Mouse (Mus musculus): ENCODE results near the gene Zfp991.
"Not testable (repeated sequence)": the region's sequence is repeated elsewhere in the genome, so short reads cannot be mapped to it uniquely, and the experiment has no call there.

Gene Zfp991

GRCm38 (mm10) chr4:147186824-147187223, 55.0 kb downstream of the Zfp991 start:
- DNase-seq: not testable (repeated sequence)

GRCm38 (mm10) chr4:147187283-147187965, 55.6 kb downstream of the Zfp991 start:
- not testable (repeated sequence) for DNase-seq

- DNase-seq: not testable (repeated sequence)
These were observed 63.3 kb downstream of the Zfp991 start for GRCm38 (mm10) chr4:147195186-147195585.

DNA sequence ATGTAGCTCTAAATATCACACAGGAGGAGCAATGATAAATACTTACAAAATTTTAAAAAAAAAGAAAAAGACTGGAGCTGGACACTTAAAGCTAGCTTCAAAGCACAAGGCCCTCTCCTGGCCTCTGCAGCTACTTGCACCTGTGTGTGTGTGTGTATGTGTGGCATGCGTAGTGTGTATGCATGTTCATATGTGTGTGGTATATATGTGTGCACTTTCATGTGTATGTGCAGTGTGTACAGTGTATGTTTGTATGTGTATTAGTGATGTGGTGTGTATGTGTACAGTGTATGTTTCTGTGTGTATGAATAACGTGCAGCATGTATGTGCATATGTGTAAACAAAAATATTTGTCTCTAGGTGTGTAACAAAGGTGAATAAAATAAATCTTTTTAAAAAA, 65.4 kb downstream of the Zfp991 start:
- DNase-seq: not testable (repeated sequence)

GRCm38 (mm10) chr4:147199055-147199750, 67.4 kb downstream of the Zfp991 start:
- DNase-seq: not testable (repeated sequence)

GRCm38 (mm10) chr4:147201920-147202660, 70.3 kb downstream of the Zfp991 start:
- not testable (repeated sequence) for DNase-seq

DNA sequence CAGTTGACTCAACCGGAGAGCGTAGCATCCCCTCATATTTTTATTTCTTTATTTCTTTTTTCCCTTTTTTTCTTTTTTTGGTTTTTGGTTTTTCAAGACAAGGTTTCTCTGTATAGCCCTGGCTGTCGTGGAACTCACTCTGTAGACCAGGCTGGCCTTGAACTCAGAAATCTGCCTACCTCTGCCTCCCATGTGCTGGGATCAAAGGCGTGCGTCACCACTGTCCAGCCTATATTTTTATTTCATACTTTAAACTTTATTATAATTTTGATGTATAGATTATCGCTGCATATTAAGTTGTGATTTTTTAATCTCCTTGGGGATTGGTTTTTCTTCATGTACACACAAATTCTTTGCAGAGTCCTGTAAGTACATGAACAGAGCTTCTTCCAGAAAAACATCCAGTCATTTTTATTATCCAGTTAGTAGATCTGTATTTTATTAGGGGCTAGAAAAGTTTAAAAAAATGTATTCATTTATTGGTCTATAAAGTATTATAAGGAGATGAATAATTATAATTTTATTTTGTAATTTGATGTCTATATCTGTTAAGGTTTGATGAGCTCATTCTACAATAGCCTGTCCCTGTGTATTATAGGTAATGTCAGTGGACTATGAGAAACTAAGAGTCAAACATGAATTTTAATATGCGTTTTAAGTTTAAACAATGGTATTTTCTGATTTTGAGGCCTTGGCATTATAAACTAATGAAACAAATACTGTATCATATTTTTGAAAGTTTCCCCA, 80.5 kb downstream of the Zfp991 start:
- DNase-seq: not testable (repeated sequence)

GRCm38 (mm10) chr4:147214233-147214632, 82.4 kb downstream of the Zfp991 start:
- not testable (repeated sequence) for DNase-seq

- DNase-seq: not testable (repeated sequence)
These were observed 85.8 kb downstream of the Zfp991 start for GRCm38 (mm10) chr4:147217676-147218075.

DNA sequence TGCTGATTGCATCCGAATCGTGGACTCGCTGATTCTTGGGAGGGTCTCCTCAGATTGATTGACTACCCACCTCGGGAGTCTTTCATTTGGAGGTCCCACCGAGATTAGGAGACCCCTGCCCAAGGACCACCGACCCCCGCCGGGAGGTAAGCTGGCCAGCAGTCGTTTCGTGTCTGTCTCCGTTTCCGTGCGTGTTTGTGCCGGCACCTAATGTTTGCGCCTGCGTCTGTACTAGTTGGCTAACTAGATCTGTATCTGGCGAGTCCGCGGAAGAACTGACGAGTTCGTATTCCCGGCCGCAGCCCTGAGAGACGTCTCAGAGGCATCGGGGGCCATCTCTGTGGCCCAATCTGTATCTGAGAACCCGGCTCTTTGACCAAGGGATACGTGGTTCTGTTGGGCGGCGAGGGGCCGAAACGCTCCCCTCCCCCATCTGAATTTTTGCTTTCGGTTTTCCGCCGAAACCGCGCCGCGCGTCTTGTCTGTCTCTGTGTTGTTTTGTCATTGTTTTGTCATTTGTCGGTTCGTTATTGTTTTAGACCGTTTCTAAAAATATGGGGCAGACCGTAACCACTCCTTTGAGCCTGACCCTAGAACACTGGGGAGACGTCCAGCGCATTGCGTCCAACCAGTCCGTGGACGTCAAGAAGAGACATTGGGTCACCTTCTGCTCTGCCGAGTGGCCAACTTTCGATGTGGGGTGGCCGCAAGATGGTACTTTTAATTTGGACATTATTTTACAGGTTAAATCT, 87.7 kb downstream of the Zfp991 start:
- DNase-seq: not testable (repeated sequence)

DNA sequence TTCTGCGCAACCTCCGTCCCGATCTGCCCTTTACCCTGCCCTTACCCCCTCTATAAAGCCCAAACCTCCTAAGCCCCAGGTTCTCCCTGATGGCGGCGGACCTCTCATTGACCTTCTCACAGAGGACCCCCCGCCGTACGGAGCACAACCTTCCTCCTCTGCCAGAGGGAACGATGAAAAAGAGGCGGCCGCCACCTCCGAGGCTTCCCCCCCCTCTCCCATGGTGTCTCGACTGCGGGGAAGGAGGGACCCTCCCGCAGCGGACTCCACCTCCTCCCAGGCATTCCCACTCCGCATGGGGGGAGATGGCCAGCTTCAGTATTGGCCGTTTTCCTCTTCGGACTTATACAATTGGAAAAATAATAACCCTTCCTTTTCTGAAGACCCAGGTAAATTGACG, 88.4 kb downstream of the Zfp991 start:
- not testable (repeated sequence) for DNase-seq

DNA sequence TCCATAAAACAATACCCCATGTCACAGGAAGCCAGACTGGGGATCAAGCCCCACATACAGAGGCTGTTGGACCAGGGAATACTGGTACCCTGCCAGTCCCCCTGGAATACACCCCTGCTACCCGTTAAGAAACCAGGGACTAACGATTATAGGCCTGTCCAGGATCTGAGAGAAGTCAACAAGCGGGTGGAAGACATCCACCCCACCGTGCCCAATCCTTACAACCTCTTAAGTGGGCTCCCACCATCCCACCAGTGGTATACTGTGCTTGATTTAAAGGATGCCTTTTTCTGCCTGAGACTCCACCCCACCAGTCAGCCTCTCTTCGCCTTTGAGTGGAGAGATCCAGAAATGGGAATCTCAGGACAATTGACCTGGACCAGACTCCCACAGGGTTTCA, 90.2 kb downstream of the Zfp991 start:
- DNase-seq: not testable (repeated sequence)

DNA sequence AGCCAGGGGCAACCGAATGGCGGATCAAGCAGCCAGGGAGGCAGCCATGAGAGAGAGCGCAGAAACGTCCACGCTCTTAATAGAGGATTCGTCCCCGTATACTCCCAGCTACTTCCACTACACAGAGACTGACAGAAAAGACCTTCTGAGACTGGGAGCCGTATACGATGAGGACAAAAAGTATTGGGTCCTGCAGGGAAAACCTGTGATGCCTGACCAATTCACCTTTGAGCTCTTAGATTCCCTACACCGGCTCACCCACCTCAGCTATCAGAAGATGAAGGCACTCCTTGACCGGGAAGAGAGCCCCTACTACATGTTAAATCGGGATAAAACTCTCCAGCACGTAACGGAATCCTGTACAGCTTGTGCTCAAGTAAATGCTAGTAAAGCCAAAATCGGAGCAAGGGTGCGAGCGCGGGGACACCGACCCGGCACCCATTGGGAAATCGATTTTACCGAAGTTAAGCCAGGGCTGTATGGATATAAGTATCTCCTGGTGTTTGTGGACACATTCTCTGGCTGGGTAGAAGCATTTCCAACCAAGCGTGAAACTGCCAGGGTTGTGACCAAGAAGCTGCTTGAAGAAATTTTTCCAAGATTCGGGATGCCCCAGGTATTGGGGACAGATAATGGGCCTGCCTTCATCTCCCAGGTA, 92.1 kb downstream of the Zfp991 start:
- DNase-seq: peak in 1 of 2 experiments; percentile 42

DNA sequence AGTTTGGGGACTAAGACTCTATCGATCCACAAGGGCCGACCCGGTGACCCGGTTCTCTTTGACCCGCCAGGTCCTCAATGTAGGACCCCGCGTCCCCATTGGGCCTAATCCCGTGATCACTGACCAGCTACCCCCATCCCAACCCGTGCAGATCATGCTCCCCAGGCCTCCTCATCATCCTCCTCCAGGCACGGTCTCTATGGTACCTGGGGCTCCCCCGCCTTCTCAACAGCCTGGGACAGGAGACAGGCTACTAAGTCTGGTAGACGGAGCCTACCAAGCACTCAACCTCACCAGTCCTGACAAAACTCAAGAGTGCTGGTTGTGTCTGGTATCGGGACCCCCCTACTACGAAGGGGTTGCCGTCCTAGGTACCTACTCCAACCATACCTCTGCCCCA, 93.8 kb downstream of the Zfp991 start:
- not testable (repeated sequence) for DNase-seq

DNA sequence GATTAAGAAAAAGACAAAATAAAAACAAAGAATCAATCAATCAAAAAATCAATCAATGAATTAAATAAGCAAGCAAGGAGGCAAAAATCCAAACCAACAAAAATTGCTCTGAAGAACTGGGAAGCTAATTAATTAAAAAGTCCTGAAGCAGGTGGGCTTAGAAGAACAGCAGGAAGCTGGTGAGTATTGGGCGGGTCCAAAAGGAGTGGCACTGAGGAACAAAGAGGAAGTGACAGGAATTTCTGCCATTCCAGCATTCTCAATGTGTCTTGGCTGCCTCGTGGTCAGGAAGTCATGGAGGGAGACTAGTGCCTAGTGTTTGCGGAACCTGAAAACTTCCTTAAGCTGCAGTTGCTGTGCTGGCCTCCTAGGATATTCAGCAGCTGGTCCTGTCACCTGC, 98.2 kb downstream of the Zfp991 start:
- DNase-seq: not testable (repeated sequence)

All from kidney, adult 8-10 months (tissue).